Mouse (Mus musculus) E14TG2a.4 (cell line): Measurements from ENCODE around the gene Bace2.

Experiments used
- CTCF ChIP-seq: conservative IDR thresholded peaks from 2 replicates; pipeline ENCODE4 v1.5.1; 2014; ENCODE audit warnings: low read length
- NANOG ChIP-seq: IDR thresholded peaks from 2 replicates; pipeline ENCODE4 v1.6.1; 2014; ENCODE audit warnings: borderline replicate concordance, low read length, mixed read lengths
- POU5F1 ChIP-seq: IDR thresholded peaks from 2 replicates; pipeline ENCODE4 v1.6.1; 2014; ENCODE audit warnings: low read length, borderline replicate concordance

- TF ChIP-seq CTCF (no peak), POU5F1 (no peak), NANOG (no peak)
Measured at GRCm38 (mm10) chr16:97459831-97460230, 103.3 kb downstream of the Bace2 start.
